Mouse (Mus musculus) intestine, postnatal 0 days (tissue): ENCODE measurements around the gene Megf8. TPM values are rescaled to one million over a fixed set of nuclear protein-coding genes. Genes with fewer than 3 reads are reported as not detected.

Experiments used
- ATAC-seq: fragments of 200-750 bp; cut with Nextera tagmentation; 2 replicates; pipeline ENCODE4 v1.8.0; 2017; ENCODE audit warnings: mild to moderate bottlenecking, moderate TSS enrichment, moderate library complexity
- H3K27ac ChIP-seq: fragments of 300-500 bp; sonication (generic); 2 replicates; pipeline ENCODE4 v1.5.1; 2014; ENCODE audit warnings: mild to moderate bottlenecking, low read depth, low read length, moderate library complexity
- H3K27me3 ChIP-seq: fragments of 300-500 bp; sonication (generic); replicated peaks from 2 replicates; pipeline ENCODE4 v1.6.1; 2014; ENCODE audit warnings: low read length, mixed read lengths; ENCODE audit not compliant: control insufficient read depth, insufficient read depth
- H3K36me3 ChIP-seq: fragments of 300-500 bp; sonication (generic); 2 replicates; pipeline ENCODE4 v1.6.1; 2014; ENCODE audit warnings: mild to moderate bottlenecking, moderate library complexity; ENCODE audit not compliant: control insufficient read depth, insufficient read depth
- H3K4me1 ChIP-seq: fragments of 300-500 bp; sonication (generic); replicated peaks from 2 replicates; pipeline ENCODE4 v1.6.1; 2014; ENCODE audit warnings: antibody characterized with exemption, low read length, mixed read lengths; ENCODE audit not compliant: control insufficient read depth, insufficient read depth
- H3K4me2 ChIP-seq: fragments of 300-500 bp; sonication (generic); replicated peaks from 2 replicates; pipeline ENCODE4 v1.6.1; 2014; ENCODE audit warnings: low read depth, mild to moderate bottlenecking, moderate library complexity
- H3K4me3 ChIP-seq: fragments of 300-500 bp; sonication (generic); 2 replicates; pipeline ENCODE4 v1.5.1; 2014; ENCODE audit warnings: low read depth, low read length
- H3K9ac ChIP-seq: fragments of 300-500 bp; sonication (generic); 2 replicates; pipeline ENCODE4 v1.6.1; 2014; ENCODE audit warnings: mild to moderate bottlenecking, low read depth, low read length
- H3K9me3 ChIP-seq: fragments of 300-500 bp; sonication (generic); 2 replicates; pipeline ENCODE4 v1.6.1; 2016; ENCODE audit warnings: mixed run types; ENCODE audit not compliant: control insufficient read depth
- CTCF ChIP-seq: sonication (generic); IDR thresholded peaks from 2 replicates; pipeline ENCODE4 v1.5.1; 2016; ENCODE audit warnings: low read depth, mild to moderate bottlenecking, control low read depth, antibody characterized with exemption, moderate library complexity
- WGBS: fragments of 180-500 bp; shearing (Covaris S2); extraction: QIAGEN DNeasy Blood & Tissue Kit; methylation state at CpG from one replicate; pipeline ENCODE4 v1.1.7; 2014; 5-methylcytosine and 5-hydroxymethylcytosine counted together
- polyA plus RNA-seq: library from polyadenylated mRNA; unstranded; fragments of >200 nt; fragmentation: Nextera tagmentation; extraction: Ambion mirVana; gene quantifications from 2 replicates; pipeline ENCODE4 v1.2.1, GENCODE M21; 2015

Megf8 gene
- polyA plus RNA-seq, 1 experiment from 2014 or later, result 3.4 TPM

DNA sequence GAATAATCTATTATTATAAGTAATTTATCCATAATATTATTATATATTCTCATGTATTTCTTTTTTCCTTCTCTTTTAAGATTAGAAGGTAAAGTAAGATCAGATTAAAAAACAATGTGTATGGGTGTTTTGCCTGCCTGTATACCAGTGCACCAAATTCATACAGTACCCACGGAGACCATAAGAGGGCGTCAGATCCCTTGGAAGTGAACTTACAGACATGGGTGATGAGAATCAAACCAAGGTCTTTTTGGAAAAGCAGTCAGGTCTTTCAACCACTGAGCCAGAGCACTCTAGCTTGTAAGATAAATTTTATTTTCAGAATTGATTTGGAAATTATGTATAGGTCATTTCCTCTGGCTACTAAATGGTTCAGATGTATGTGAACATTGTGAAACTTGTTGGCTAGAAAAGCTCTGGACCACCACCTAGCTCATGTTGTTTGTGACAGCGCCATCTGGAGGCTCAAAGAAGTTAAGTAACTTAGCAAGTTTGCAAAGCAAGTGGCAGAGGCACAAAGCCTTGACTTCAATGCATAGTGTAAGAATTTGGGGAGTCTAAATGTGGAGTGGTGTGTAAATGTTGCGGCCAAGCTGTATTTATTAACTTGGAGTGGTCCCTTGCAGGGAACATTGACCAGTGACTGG is 92.3 kb downstream of the Megf8 start:
- ATAC-seq, result no peak
- Histone ChIP-seq H3K9me3 (no peaks in the 10 kb centered on the region), H3K4me1 (no peaks in the 10 kb centered on the region), H3K4me3 (no peak overlapping the region), H3K27me3 (no peaks in the 10 kb centered on the region), H3K36me3 (no peaks in the 10 kb centered on the region), H3K9ac (no peak overlapping the region), H3K4me2 (no peak overlapping the region), H3K27ac (no peak overlapping the region)
- TF ChIP-seq CTCF, result peak; percentile 64
- 50% methylated on average over 4 of the region's 4 CpGs for WGBS

DNA sequence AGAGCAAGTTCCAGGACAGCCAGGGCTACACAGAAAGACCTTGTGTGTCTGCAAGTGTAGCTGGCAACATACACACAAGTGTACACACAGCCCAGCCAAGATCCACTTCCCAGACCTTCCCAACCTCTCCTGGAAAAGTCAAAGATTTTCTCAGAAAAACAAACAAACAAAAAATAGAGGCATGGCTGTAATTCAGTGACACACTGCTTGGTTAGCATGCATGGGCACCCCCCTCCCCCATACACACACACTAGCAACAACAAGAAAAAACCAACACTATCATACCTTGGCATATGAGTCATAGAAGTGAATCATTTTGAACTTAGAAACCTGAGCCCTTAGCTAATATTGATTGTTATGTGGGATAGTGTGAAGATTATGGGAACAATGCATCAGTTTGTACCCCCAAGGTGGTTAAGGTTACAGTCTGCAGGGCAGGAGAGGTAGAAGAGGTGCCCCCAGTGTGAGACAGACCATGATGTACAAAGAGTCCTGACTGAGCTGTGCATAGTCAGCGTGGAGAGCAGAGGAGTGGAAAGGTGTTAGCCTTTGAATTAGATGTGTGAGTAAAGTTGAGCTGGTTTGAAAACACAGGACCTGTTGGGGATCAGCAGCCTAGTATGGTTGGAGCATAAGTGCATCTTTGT is 94.1 kb downstream of the Megf8 start:
- Histone ChIP-seq H3K9ac (no peak overlapping the region), H3K4me3 (no peak overlapping the region), H3K9me3 (no peaks in the 10 kb centered on the region), H3K27me3 (no peaks in the 10 kb centered on the region), H3K4me1 (no peaks in the 10 kb centered on the region), H3K4me2 (no peak overlapping the region), H3K36me3 (no peaks in the 10 kb centered on the region), H3K27ac (no peak overlapping the region)
- 74% methylated on average over 1 of the region's 1 CpGs for WGBS
- no peak for ATAC-seq
- no peak for TF ChIP-seq CTCF

DNA sequence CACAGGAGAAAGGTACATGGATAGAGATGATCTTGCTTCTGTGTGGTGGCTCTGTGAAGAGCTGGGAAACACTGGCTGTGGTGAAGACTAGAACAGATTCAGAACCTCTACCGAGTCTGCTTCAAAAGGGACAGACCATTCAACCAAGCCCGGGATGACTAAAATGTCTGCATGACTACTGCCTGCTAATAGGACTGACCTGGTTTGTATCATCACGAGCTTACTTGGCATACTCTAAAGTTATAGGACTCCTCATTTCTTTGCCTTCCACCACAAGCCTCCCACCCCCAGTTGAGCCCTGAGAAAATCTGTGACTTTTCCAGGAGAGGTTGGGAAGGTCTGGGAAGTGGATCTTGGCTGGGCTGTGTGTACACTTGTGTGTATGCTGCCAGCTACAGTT is 94.9 kb downstream of the Megf8 start:
- no peak overlapping the region for H3K4me2 ChIP-seq
- H3K4me3 ChIP-seq, result no peak overlapping the region
- H3K9me3 ChIP-seq, result no peaks in the 10 kb centered on the region
- 73% methylated on average over 3 of the region's 3 CpGs for WGBS
- no peaks in the 10 kb centered on the region for H3K4me1 ChIP-seq
- TF ChIP-seq CTCF, result no peak
- no peaks in the 10 kb centered on the region for H3K27me3 ChIP-seq
- ATAC-seq, result no peak
- H3K36me3 ChIP-seq, result no peaks in the 10 kb centered on the region
- no peak overlapping the region for H3K9ac ChIP-seq
- H3K27ac ChIP-seq, result no peak overlapping the region

DNA sequence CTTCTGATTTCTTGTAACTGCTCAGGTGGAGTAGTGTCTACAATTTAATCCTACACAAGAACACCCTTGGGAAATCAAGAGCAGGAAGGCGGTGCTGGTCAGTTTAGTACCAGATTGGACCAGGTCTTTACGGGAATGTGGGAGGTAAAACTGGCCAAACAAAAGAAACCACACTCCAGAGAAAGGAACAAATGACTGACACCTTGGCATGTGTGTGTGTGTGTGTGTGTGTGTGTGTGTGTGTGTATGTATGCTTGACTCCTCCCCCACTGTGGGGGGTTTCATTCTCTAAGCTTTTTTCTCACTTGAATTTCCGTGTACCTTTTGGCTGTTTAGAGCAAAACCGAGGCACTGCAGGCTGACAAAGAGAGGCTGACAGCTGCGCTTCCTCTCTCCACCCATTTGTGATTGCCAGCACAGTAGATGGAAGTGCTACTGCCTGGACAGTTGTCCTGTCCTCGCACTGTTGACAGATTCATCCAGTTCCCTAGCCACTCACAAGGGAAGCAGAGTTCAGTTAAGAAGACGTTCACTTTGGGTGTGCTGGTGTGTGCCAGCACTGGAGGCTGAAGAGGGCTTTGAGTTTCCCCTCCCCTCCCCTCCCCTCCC is 96.0 kb downstream of the Megf8 start, which contains the start of gene Cxcl17:
Gene Cxcl17, minus strand, starts transcription at position 54 of the 609 bp plus-strand sequence.
- H3K9me3 ChIP-seq, result no peaks in the 10 kb centered on the region
- no peak within 1 kb of the TSS for H3K4me3 ChIP-seq
- H3K9ac ChIP-seq, result no peak within 1 kb of the TSS
- no peak for TF ChIP-seq CTCF
- H3K4me2 ChIP-seq, result no peak within 1 kb of the TSS
- no peak for ATAC-seq
- H3K4me1 ChIP-seq, result no peaks in the 10 kb centered on the region
- no peaks in the 10 kb centered on the region for H3K36me3 ChIP-seq
- no peak within 1 kb of the TSS for H3K27ac ChIP-seq
- WGBS, result 52% methylated on average over 7 of the region's 7 CpGs
- H3K27me3 ChIP-seq, result no peaks in the 10 kb centered on the region

Other genes starting within 250 kb of the Megf8 start
- gene Grik5, start 244.8 kb upstream of the Megf8 start, polyA plus RNA-seq, result 1.3 TPM in 2 replicates
- gene Zfp574, start 244.6 kb upstream of the Megf8 start, polyA plus RNA-seq, result 11.6 and 12.1 TPM in 2 replicates
- 0.53 and 0.72 TPM in 2 replicates for gene Pou2f2, start 137.4 kb upstream of the Megf8 start, polyA plus RNA-seq
- 14.8 and 15.8 TPM in 2 replicates for gene Dedd2, start 96.5 kb upstream of the Megf8 start, polyA plus RNA-seq
- gene Zfp526, start 95.7 kb upstream of the Megf8 start, polyA plus RNA-seq, result 1.1 and 1.3 TPM in 2 replicates
- gene Gsk3a, start 79.3 kb upstream of the Megf8 start, polyA plus RNA-seq, result 8.8 and 9.7 TPM in 2 replicates
- gene Erf, start 66.4 kb upstream of the Megf8 start, polyA plus RNA-seq, result 7.8 and 8.4 TPM in 2 replicates
- gene Cic, start 49.5 kb upstream of the Megf8 start, polyA plus RNA-seq, result 17.2 and 21.7 TPM in 2 replicates
- 87.6 and 91.9 TPM in 2 replicates for gene Pafah1b3, start 19.2 kb upstream of the Megf8 start, polyA plus RNA-seq
- gene Prr19, start 15.8 kb upstream of the Megf8 start, polyA plus RNA-seq, result 0.12 TPM in 1 of 2 replicates, not detected in the other
- gene Tmem145, start 11.1 kb upstream of the Megf8 start, polyA plus RNA-seq, result 0.69 and 0.92 TPM in 2 replicates
- 0.33 TPM in 1 of 2 replicates, not detected in the other for gene Cnfn, start 52.6 kb downstream of the Megf8 start, polyA plus RNA-seq
- 15.0 and 17.5 TPM in 2 replicates for gene Lipe, start 81.5 kb downstream of the Megf8 start, polyA plus RNA-seq
- gene Cxcl17, start 95.7 kb downstream of the Megf8 start, polyA plus RNA-seq, result 0.16 TPM in 1 of 2 replicates, not detected in the other
- gene Ceacam1, start 160.4 kb downstream of the Megf8 start, polyA plus RNA-seq, result 59.1 and 92.6 TPM in 2 replicates
- gene Ceacam2, start 222.7 kb downstream of the Megf8 start, polyA plus RNA-seq, result 0.20 and 0.37 TPM in 2 replicates